Mouse (Mus musculus): ENCODE measurements around the gene Agap1. TPM values are rescaled to one million over a fixed set of nuclear protein-coding genes. Genes with fewer than 3 reads are reported as not detected.

Agap1 gene
- total RNA-seq, 2 experiments from 2014 or later = 4.9 to 8.3 TPM

- no peak for ATAC-seq (replicated peaks; ENCODE audit: low FRiP score, poor library complexity, severe bottlenecking)
These were observed 83.7 kb downstream of the Agap1 start for GRCm38 (mm10) chr1:89538163-89538946.

GRCm38 (mm10) chr1:89539127-89539526 is 84.5 kb downstream of the Agap1 start:
- ATAC-seq (replicated peaks; ENCODE audit: low FRiP score, poor library complexity, severe bottlenecking) = no peak

DNA sequence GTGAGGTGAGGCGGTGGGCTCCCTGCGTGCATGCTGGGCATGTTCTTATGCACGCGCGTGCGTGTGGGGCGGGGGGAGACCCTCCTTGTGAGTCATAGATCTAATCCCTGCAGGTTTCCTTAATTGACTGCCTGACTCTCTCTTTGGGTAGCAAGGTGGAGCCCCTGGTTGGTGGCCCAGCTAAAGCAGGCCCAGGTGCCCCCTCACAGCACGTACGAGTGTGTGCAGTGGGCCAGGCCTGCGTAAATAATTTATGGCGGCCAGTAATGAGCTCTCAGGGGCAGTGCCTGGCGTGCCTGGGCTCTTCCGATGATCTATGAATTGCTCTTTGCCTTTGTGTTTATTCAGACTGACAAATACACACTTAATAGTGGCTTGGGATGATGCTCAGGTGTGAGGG is 86.5 kb downstream of the Agap1 start:
- no peak for ATAC-seq (replicated peaks; ENCODE audit: low FRiP score, poor library complexity, severe bottlenecking)

GRCm38 (mm10) chr1:89542464-89542863 is 87.9 kb downstream of the Agap1 start:
- no peak for ATAC-seq (replicated peaks; ENCODE audit: low FRiP score, poor library complexity, severe bottlenecking)

GRCm38 (mm10) chr1:89543312-89543711 is 88.7 kb downstream of the Agap1 start:
- no peak for ATAC-seq (replicated peaks; ENCODE audit: low FRiP score, poor library complexity, severe bottlenecking)

- no peak for ATAC-seq (replicated peaks; ENCODE audit: low FRiP score, poor library complexity, severe bottlenecking)
These were observed 89.5 kb downstream of the Agap1 start for GRCm38 (mm10) chr1:89544094-89544493.

DNA sequence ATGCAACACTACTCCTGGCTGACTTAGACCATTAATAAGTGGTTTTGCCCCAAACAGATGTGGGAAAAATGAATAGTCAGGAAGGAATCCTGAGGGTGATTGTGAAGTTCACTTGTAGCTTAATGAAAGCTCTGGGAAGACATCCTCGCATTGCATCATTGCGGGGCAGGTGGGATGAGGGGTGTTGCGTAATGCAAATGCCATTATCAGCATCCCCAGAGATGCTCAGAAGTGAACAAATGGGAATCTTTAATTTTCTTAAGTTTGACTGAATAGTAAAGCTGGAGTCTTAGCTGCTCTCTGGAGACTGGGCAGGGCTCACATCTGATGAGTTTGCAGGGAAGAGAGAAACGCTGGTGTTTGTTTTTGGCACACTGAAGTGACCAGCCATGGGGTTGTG is 90.5 kb downstream of the Agap1 start:
- no peak for ATAC-seq (replicated peaks; ENCODE audit: low FRiP score, poor library complexity, severe bottlenecking)

- ATAC-seq (replicated peaks; ENCODE audit: low FRiP score, poor library complexity, severe bottlenecking) = no peak
These were observed 93.2 kb downstream of the Agap1 start for GRCm38 (mm10) chr1:89547525-89548504.

DNA sequence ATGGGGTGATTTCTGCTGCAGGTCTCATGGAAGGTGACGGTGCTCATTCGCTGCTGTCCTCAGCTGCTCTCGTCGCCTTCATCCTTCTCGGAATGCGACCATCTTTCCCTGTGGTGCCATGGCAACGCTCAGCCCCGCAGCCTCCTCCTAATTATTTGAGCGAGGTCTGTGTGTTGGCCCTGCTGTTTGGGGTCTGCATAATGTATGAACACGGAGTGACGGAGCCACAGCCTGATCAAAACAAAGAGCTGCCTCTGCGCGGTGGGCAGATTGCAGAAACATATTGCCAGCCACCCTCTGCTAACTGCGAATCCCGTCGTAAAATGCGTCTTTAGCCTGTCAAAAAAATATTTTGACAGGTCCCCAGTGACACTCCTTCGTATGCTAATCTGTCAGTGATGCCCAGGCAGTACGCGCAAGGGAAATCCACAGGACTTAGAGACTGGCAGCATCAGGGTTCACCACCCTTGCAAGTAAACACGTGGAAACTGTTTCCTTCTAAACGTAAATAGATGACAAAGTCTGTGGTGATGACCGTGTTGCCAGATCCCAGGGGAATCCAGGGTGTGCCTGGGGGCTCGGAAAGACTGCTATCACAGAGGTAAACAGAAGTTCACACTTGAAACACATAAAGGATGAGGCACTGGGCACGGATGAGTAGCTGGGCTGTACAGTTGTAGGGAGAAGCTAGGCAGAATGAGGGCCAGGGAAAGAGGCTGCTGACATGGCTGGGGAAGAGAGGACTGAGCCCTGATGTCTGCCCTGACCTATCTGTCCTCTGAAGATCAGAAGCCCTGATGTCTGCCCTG is 95.7 kb downstream of the Agap1 start:
- ATAC-seq (replicated peaks; ENCODE audit: low FRiP score, poor library complexity, severe bottlenecking) = no peak

- no peak for ATAC-seq (replicated peaks; ENCODE audit: low FRiP score, poor library complexity, severe bottlenecking)
These were observed 97.9 kb downstream of the Agap1 start for GRCm38 (mm10) chr1:89552470-89552869.

DNA sequence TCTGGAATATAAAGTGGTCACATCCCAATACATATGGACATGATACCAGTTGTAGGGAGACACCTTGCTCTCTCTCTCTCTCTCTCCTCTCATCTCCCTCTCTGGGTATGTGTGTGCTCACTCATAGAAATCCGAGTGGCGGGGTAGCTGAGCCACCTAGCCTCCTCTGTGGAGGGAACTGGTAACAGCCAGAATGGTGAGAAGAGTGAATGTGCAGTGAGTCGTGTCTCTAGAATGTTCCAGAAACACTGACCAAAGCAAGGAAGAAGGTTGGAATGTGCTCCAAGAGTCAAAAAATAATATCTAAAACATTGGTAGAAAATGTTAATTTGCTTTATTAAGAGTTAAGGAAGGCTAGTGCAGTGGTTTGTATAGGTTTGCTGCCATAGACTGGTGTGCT is 99.2 kb downstream of the Agap1 start:
- no peak for ATAC-seq (replicated peaks; ENCODE audit: low FRiP score, poor library complexity, severe bottlenecking)

DNA sequence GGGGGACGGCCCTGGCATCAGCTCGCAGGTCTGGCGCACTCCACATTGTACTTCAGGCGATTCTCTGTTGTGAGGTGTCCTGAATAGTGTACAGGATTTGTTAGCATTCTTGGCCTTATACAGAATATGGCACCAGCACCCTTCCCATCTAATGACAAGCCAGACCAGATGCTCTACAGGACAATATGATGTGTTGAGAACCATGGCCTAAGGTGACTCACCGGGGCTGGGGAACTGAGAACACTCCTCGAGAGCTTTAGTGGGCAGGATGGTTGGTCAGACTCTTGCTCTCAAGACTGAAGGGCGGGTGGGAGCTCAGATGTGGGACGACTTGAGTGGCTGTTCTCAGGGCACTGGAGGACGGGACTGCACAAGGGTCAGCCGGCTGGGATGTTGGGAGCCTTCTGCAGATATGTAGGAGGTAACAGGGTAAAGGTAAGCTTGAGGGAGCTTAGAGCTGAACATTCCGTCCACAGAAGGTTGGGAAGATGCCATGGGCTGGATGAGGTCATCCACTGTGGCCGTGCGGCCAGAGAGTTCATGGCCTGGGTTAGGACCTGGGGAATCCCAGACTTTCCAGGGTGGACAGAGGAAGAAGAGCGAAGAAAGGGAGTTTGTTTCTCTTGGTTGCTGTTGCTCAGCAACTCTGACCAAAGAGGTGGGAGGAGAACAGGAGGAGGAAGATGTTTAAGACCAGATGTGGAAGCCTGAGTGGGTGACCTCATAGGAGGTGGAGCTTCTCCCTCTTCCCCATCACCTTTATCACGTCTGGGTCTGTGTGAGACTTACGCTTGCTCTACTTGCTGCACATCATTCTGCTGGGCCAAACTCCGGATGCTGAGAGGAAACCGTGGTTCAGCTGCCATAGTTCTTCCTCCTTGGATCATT is 100.6 kb downstream of the Agap1 start:
- no peak for ATAC-seq (replicated peaks; ENCODE audit: low FRiP score, poor library complexity, severe bottlenecking)

- ATAC-seq (replicated peaks; ENCODE audit: low FRiP score, poor library complexity, severe bottlenecking) = no peak
These were observed 101.4 kb downstream of the Agap1 start for GRCm38 (mm10) chr1:89556006-89556405.

GRCm38 (mm10) chr1:89557401-89557800 is 102.8 kb downstream of the Agap1 start:
- no peak for ATAC-seq (replicated peaks; ENCODE audit: low FRiP score, poor library complexity, severe bottlenecking)

GRCm38 (mm10) chr1:89558080-89558479 is 103.5 kb downstream of the Agap1 start:
- no peak for ATAC-seq (replicated peaks; ENCODE audit: low FRiP score, poor library complexity, severe bottlenecking)

GRCm38 (mm10) chr1:89563399-89563798 is 108.8 kb downstream of the Agap1 start:
- ATAC-seq (replicated peaks; ENCODE audit: low FRiP score, poor library complexity, severe bottlenecking) = no peak

GRCm38 (mm10) chr1:89566578-89567488 is 112.2 kb downstream of the Agap1 start:
- no peak for ATAC-seq (replicated peaks; ENCODE audit: low FRiP score, poor library complexity, severe bottlenecking)

Data from erythroblast, adult 5-6 weeks (primary cell).